Mouse (Mus musculus) stomach, postnatal 0 days (tissue): Measurements from ENCODE around the gene Kif1b. TPM values are rescaled to one million over a fixed set of nuclear protein-coding genes. Genes with fewer than 3 reads are reported as not detected.
"Not testable (repeated sequence)": the region's sequence is repeated elsewhere in the genome, so short reads cannot be mapped to it uniquely, and the experiment has no call there.

Experiments used
- ATAC-seq: fragments of 200-750 bp; cut with Nextera tagmentation; 2 replicates; pipeline ENCODE4 v1.8.0; 2017; ENCODE audit not compliant: low FRiP score, low TSS enrichment
- DNase-seq: peaks from one replicate; pipeline ENCODE4 v3.0.0-alpha.2; 2016; ENCODE audit warnings: low spot score
- H3K27ac ChIP-seq: fragments of 300-500 bp; sonication (generic); replicated peaks from 2 replicates; pipeline ENCODE4 v1.5.1; 2014; ENCODE audit warnings: mild to moderate bottlenecking, control low read depth
- H3K27me3 ChIP-seq: fragments of 300-500 bp; sonication (generic); 2 replicates; pipeline ENCODE4 v1.6.1; 2014; ENCODE audit warnings: low read length; ENCODE audit not compliant: control insufficient read depth, insufficient read depth
- H3K36me3 ChIP-seq: fragments of 300-500 bp; sonication (generic); 2 replicates; pipeline ENCODE4 v1.6.1; 2014; ENCODE audit warnings: low read length, mixed read lengths; ENCODE audit not compliant: control insufficient read depth, insufficient read depth
- H3K4me1 ChIP-seq: fragments of 300-500 bp; sonication (generic); replicated peaks from 2 replicates; pipeline ENCODE4 v1.6.1; 2014; ENCODE audit warnings: antibody characterized with exemption; ENCODE audit not compliant: control insufficient read depth, insufficient read depth
- H3K4me2 ChIP-seq: fragments of 300-500 bp; sonication (generic); replicated peaks from 2 replicates; pipeline ENCODE4 v1.6.1; 2014; ENCODE audit warnings: low read depth, mild to moderate bottlenecking, control low read depth, moderate library complexity
- H3K4me3 ChIP-seq: fragments of 300-500 bp; sonication (generic); 2 replicates; pipeline ENCODE4 v1.5.1; 2014; ENCODE audit warnings: low read depth, low read length, control low read depth
- H3K9ac ChIP-seq: fragments of 300-500 bp; sonication (generic); 2 replicates; pipeline ENCODE4 v1.6.1; 2014; ENCODE audit warnings: mild to moderate bottlenecking, low read length, control low read depth, mixed read lengths
- H3K9me3 ChIP-seq: fragments of 300-500 bp; sonication (generic); 2 replicates; pipeline ENCODE4 v1.6.1; 2016; ENCODE audit warnings: low read length; ENCODE audit not compliant: control insufficient read depth
- CTCF ChIP-seq: IDR thresholded peaks from 2 replicates; pipeline ENCODE4 v1.5.1; 2016; ENCODE audit warnings: antibody characterized with exemption, low read depth, mild to moderate bottlenecking, moderate library complexity
- EP300 ChIP-seq: optimal IDR thresholded peaks from 2 replicates; pipeline ENCODE3; 2016; ENCODE audit warnings: antibody characterized with exemption
- WGBS: fragments of 180-500 bp; shearing (Covaris S2); extraction: QIAGEN DNeasy Blood & Tissue Kit; methylation state at CpG from one replicate; pipeline ENCODE4 v1.1.7; 2014; 5-methylcytosine and 5-hydroxymethylcytosine counted together
- polyA plus RNA-seq: library from polyadenylated mRNA; unstranded; fragments of >200 nt; fragmentation: Nextera tagmentation; extraction: Ambion mirVana; gene quantifications from 2 replicates; pipeline ENCODE4 v1.2.1, GENCODE M21; 2015

The Kif1b gene
- polyA plus RNA-seq, 1 experiment from 2014 or later: 23.9 TPM

DNA sequence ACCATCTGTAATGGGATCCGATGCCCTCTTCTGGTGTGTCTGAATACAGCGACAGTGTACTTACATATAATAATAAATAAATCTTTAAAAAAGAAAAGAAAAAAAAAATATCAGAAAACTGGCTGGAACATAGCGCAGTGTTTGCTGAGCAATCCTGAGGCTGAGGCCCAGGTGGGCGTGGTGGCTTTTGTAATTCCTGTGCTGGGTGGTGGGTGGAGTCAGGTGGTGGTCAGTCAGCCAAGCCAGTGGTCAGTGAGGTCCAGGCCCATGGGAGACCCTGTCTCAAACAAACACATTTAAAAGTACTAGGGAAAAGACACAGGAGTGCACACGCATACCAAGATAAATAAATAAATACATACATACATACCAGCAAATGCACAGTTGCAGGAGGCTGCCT, 135.4 kb downstream of the Kif1b start:
- TF ChIP-seq CTCF: peak; percentile 23; the same call in 1 of the 2 replicates
- no peak for TF ChIP-seq EP300
- 60% methylated on average over 5 of the region's 5 CpGs for WGBS
- H3K4me3 ChIP-seq: no peak overlapping the region
- H3K4me1 ChIP-seq: no peaks in the 10 kb centered on the region
- H3K27me3 ChIP-seq: no peaks in the 10 kb centered on the region
- no peaks in the 10 kb centered on the region for H3K36me3 ChIP-seq
- no peak overlapping the region for H3K9ac ChIP-seq
- no peak overlapping the region for H3K4me2 ChIP-seq
- DNase-seq (peak; percentile 65), ATAC-seq (no peak)
- H3K9me3 ChIP-seq: no peaks in the 10 kb centered on the region
- H3K27ac ChIP-seq: peak overlapping the region; percentile 75

DNA sequence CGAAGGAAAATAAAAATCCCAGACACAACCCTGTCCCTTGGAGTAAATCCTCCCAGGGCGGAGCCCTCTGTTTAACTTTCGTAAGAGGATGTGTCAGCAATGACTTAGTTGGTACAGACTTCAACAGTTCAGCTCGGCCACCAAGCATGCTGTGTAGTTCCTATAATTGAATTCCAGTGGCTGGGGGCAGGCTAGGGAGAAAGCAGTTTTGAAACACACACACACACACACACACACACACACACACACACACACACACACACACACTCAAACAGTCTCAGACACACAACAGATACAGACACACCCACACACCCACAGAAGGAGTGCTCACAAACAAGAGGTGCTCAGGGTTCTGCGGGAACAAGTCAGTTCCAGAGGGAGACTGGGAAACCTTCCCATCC, 135.9 kb downstream of the Kif1b start:
- 29% methylated on average over 5 of the region's 5 CpGs for WGBS
- peak; percentile 51 for DNase-seq
- no peaks in the 10 kb centered on the region for H3K9me3 ChIP-seq
- no peak overlapping the region for H3K4me2 ChIP-seq
- no peak overlapping the region for H3K4me3 ChIP-seq
- ATAC-seq: peak; percentile 50
- H3K9ac ChIP-seq: no peak overlapping the region
- H3K27ac ChIP-seq: peak overlapping the region; percentile 75
- no peaks in the 10 kb centered on the region for H3K4me1 ChIP-seq
- no peaks in the 10 kb centered on the region for H3K36me3 ChIP-seq
- TF ChIP-seq EP300: no peak
- TF ChIP-seq CTCF: no peak
- H3K27me3 ChIP-seq: no peaks in the 10 kb centered on the region

DNA sequence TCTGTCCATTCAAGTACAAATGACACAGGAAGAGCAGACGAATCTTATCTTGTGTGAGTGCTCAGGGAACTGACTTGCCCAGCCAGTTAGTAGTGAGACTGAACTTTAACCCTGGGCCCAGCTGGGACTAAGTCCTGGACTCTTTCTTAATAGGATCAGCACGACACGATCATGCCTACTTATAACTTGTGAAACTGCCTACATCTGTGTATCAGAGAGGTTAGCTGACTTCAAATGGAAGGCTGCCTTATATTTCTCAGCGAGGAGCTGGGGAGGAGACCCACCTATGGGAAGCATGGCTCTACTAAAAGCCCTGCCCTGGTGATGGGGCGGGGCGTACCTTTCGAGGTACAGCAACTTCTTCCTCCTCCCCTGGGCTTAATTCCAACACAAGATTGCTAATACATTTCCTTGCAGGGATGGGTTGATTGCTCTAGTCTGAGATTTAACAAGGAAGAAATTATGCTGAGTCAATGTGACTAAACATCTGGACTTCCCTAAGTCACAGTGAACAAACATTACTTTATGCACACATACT, 137.0 kb downstream of the Kif1b start:
- no peak overlapping the region for H3K4me2 ChIP-seq
- H3K9ac ChIP-seq: no peak overlapping the region
- peak; percentile 56 for ATAC-seq

DNA sequence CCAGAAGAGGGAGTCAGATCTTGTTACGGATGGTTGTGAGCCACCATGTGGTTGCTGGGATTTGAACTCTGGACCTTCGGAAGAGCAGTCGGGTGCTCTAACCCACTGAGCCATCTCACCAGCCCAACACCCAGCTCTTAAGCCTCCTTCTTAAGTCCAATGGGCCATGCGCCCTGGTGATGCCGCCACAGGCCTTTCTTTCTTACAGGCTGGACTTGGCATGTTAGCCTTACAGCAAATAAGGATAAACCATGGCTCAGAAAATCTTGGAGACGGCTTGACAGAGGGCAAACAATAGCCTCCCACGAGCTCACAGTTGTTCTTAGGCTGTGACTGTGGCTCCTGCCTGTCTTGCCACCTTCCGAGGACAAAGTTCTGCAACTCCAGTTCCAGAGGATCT, 137.6 kb downstream of the Kif1b start:
- not testable (repeated sequence) for H3K36me3 ChIP-seq, H3K9ac ChIP-seq, H3K4me1 ChIP-seq, H3K4me2 ChIP-seq, H3K27me3 ChIP-seq, H3K9me3 ChIP-seq, H3K4me3 ChIP-seq
- DNase-seq (peak; percentile 62), ATAC-seq (peak; percentile 18; the same call in 1 of the 2 replicates)
- WGBS: 71% methylated on average over 7 of the region's 8 CpGs
- peak overlapping the region; percentile 88 for H3K27ac ChIP-seq

More for the DNA sequence above, 137.0 kb downstream of the Kif1b start:
- TF ChIP-seq EP300 (no peak), CTCF (no peak)
- Histone ChIP-seq H3K27ac (peak overlapping the region; percentile 88), H3K36me3 (no peaks in the 10 kb centered on the region), H3K27me3 (no peaks in the 10 kb centered on the region), H3K9me3 (no peaks in the 10 kb centered on the region), H3K4me1 (no peaks in the 10 kb centered on the region), H3K4me3 (no peak overlapping the region)
- 33% methylated on average over 7 of the region's 7 CpGs for WGBS
- DNase-seq: peak; percentile 84

DNA sequence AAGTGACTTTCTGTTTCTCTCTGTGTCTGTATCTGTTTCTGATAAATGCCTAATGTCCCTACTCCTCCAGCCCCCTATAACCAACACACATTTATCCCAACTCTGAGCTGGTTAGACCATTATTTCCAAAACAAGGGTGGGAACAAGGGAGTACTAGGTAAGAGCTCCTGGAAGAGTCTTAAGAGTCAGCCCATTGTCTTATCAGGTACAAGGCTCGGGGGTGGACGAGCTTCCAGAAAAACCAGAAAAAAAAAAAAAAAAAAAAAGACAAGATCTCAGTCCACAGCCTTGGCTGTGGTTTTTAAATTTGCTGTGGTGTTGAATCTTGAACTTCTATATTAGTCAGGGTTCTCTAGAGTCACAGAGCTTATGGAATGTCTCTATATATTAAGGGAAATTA, 139.5 kb downstream of the Kif1b start:
- peak overlapping the region; percentile 35; the same call in 1 of the 2 replicates for H3K27ac ChIP-seq
- TF ChIP-seq CTCF: no peak
- TF ChIP-seq EP300: no peak
- H3K4me1 ChIP-seq: no peaks in the 10 kb centered on the region
- DNase-seq (no peak), ATAC-seq (no peak)
- no peak overlapping the region; the same call in 1 of the 2 replicates for H3K4me2 ChIP-seq
- no peak overlapping the region; the same call in 1 of the 2 replicates for H3K9ac ChIP-seq
- 49% methylated on average over 2 of the region's 2 CpGs for WGBS
- no peak overlapping the region for H3K4me3 ChIP-seq
- no peaks in the 10 kb centered on the region for H3K9me3 ChIP-seq
- H3K27me3 ChIP-seq: no peaks in the 10 kb centered on the region
- H3K36me3 ChIP-seq: peaks cover 5% of the 10 kb centered on the region; the same call in 1 of the 2 replicates

DNA sequence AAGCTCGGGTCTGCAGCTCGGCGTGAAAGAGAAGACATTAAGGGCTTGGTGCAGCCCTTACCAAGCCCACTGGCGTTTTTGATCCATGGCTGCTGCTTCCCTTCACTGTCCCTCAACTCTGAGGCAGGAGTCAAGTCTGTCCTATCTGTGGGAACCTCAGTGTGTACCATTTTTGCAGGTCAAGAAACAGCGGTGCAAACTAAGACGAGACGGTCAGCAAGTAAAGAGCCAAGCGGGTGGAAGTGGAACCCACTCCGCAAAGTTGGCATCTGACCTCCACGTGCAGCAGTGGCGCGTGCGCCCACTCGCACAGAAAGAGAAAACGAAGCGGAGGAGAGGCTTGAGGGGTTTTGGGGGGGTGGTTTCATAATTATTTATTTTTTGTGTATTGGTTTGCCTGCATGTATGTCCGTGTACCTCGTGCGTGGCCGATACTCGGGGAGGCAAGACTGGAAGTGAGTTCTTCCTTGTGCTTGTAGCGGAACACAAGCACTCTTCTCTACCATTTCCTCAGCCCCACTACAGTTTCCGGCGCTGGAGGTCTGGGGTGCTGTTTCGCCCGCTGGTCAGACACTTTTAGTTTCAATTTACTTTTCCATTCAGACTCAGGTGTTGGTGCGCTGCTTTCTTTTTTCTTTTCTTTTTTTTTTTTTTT, 140.4 kb downstream of the Kif1b start:
- Histone ChIP-seq H3K9me3 (no peaks in the 10 kb centered on the region), H3K27ac (peak overlapping the region; percentile 95), H3K4me3 (peak overlapping the region; percentile 79), H3K27me3 (no peaks in the 10 kb centered on the region), H3K9ac (peak overlapping the region; percentile 66), H3K4me1 (no peaks in the 10 kb centered on the region), H3K36me3 (peaks cover 5% of the 10 kb centered on the region; the same call in 1 of the 2 replicates), H3K4me2 (peak overlapping the region; percentile 90)
- DNase-seq (peak; percentile 39), ATAC-seq (no peak; the same call in 1 of the 2 replicates)
- WGBS: under 1% methylated on average over 27 of the region's 27 CpGs
- TF ChIP-seq CTCF (no peak), EP300 (no peak)
